Mouse (Mus musculus): ENCODE measurements around the gene Uba52. TPM values are rescaled to one million over a fixed set of nuclear protein-coding genes. Genes with fewer than 3 reads are reported as not detected.

The Uba52 gene
- polyA plus RNA-seq, 1 experiment = 611 TPM

- H3K27ac ChIP-seq (ENCODE audit: insufficient read depth, low read length) = no peak overlapping the region
- no peak overlapping the region for H3K4me3 ChIP-seq (ENCODE audit: extremely low read depth, insufficient read depth, insufficient read length)
- no peaks in the 10 kb centered on the region for H3K36me3 ChIP-seq (ENCODE audit: control insufficient read depth, insufficient read depth, low read length)
- peaks cover 13% of the 10 kb centered on the region; the same call in 1 of the 2 replicates for H3K4me1 ChIP-seq (ENCODE audit: control insufficient read depth, insufficient read depth, insufficient read length)
- no peak for DNase-seq (ENCODE audit: low read depth in 1 of 2, low spot score in 2 of 2)
- H3K27me3 ChIP-seq (ENCODE audit: control insufficient read depth, insufficient read depth, low read length) = no peaks in the 10 kb centered on the region
- TF ChIP-seq CTCF (IDR thresholded peaks at IDR 0.05; ENCODE audit: extremely low read depth, insufficient read depth, insufficient read length, insufficient replicate concordance) (no peak), POLR2A (IDR thresholded peaks at IDR 0.05; ENCODE audit: low read depth, low read length) (no peak)
- 55% methylated on average over 5 of the region's 5 CpGs for WGBS
Observed at GRCm38 (mm10) chr8:70541081-70541480, 30.5 kb upstream of the Uba52 start.

GRCm38 (mm10) chr8:70540507-70541071, 30.0 kb upstream of the Uba52 start:
- peak overlapping the region; percentile 90 for H3K4me3 ChIP-seq (ENCODE audit: extremely low read depth, insufficient read depth, insufficient read length)
- H3K36me3 ChIP-seq (ENCODE audit: control insufficient read depth, insufficient read depth, low read length) = no peaks in the 10 kb centered on the region
- peaks cover 13% of the 10 kb centered on the region; the same call in 1 of the 2 replicates for H3K4me1 ChIP-seq (ENCODE audit: control insufficient read depth, insufficient read depth, insufficient read length)
- WGBS = 18% methylated on average over 7 of the region's 7 CpGs
- H3K27ac ChIP-seq (ENCODE audit: insufficient read depth, low read length) = no peak overlapping the region
- no peak for DNase-seq (ENCODE audit: low read depth in 1 of 2, low spot score in 2 of 2)
- H3K27me3 ChIP-seq (ENCODE audit: control insufficient read depth, insufficient read depth, low read length) = no peaks in the 10 kb centered on the region
- TF ChIP-seq CTCF (IDR thresholded peaks at IDR 0.05; ENCODE audit: extremely low read depth, insufficient read depth, insufficient read length, insufficient replicate concordance) (no peak), POLR2A (IDR thresholded peaks at IDR 0.05; ENCODE audit: low read depth, low read length) (no peak)

- H3K27me3 ChIP-seq (ENCODE audit: control insufficient read depth, insufficient read depth, low read length) = no peaks in the 10 kb centered on the region
- no peak for TF ChIP-seq CTCF (IDR thresholded peaks at IDR 0.05; ENCODE audit: extremely low read depth, insufficient read depth, insufficient read length, insufficient replicate concordance)
- TF ChIP-seq POLR2A (IDR thresholded peaks at IDR 0.05; ENCODE audit: low read depth, low read length) = no peak
- peaks cover 13% of the 10 kb centered on the region; the same call in 1 of the 2 replicates for H3K4me1 ChIP-seq (ENCODE audit: control insufficient read depth, insufficient read depth, insufficient read length)
- H3K27ac ChIP-seq (ENCODE audit: insufficient read depth, low read length) = peak overlapping the region; percentile 85
- H3K36me3 ChIP-seq (ENCODE audit: control insufficient read depth, insufficient read depth, low read length) = no peaks in the 10 kb centered on the region; the same call in 1 of the 2 replicates
- H3K4me3 ChIP-seq (ENCODE audit: extremely low read depth, insufficient read depth, insufficient read length) = peak overlapping the region; percentile 90
- DNase-seq (ENCODE audit: low read depth in 1 of 2, low spot score in 2 of 2) = no peak
- 2% methylated on average over 4 of the region's 4 CpGs for WGBS
Observed at GRCm38 (mm10) chr8:70540013-70540506, 29.5 kb upstream of the Uba52 start.

- peaks cover 5% of the 10 kb centered on the region for H3K36me3 ChIP-seq (ENCODE audit: control insufficient read depth, insufficient read depth, low read length)
- DNase-seq (ENCODE audit: low read depth in 1 of 2, low spot score in 2 of 2) = peak; percentile 97 to 99
- H3K4me1 ChIP-seq (ENCODE audit: control insufficient read depth, insufficient read depth, insufficient read length) = peaks cover 13% of the 10 kb centered on the region; the same call in 1 of the 2 replicates
- H3K4me3 ChIP-seq (ENCODE audit: extremely low read depth, insufficient read depth, insufficient read length) = peak within 1 kb of the TSS; percentile 90
- no peaks in the 10 kb centered on the region for H3K27me3 ChIP-seq (ENCODE audit: control insufficient read depth, insufficient read depth, low read length)
- H3K27ac ChIP-seq (ENCODE audit: insufficient read depth, low read length) = peak within 1 kb of the TSS; percentile 91
- under 1% methylated on average over 58 of the region's 58 CpGs for WGBS
- no peak for TF ChIP-seq CTCF (IDR thresholded peaks at IDR 0.05; ENCODE audit: extremely low read depth, insufficient read depth, insufficient read length, insufficient replicate concordance)
- TF ChIP-seq POLR2A (IDR thresholded peaks at IDR 0.05; ENCODE audit: low read depth, low read length) = peak; percentile 75
Observed at GRCm38 (mm10) chr8:70539077-70539813, 28.6 kb upstream of the Uba52 start, which contains the start of gene Ell. Gene Ell, plus strand, starts transcription at chr8:70539457.

GRCm38 (mm10) chr8:70538633-70539076, 28.1 kb upstream of the Uba52 start:
- H3K4me1 ChIP-seq (ENCODE audit: control insufficient read depth, insufficient read depth, insufficient read length) = peaks cover 13% of the 10 kb centered on the region; the same call in 1 of the 2 replicates
- TF ChIP-seq CTCF (IDR thresholded peaks at IDR 0.05; ENCODE audit: extremely low read depth, insufficient read depth, insufficient read length, insufficient replicate concordance) (no peak), POLR2A (IDR thresholded peaks at IDR 0.05; ENCODE audit: low read depth, low read length) (no peak)
- 1% methylated on average over 32 of the region's 32 CpGs for WGBS
- H3K36me3 ChIP-seq (ENCODE audit: control insufficient read depth, insufficient read depth, low read length) = peaks cover 10% of the 10 kb centered on the region
- H3K27ac ChIP-seq (ENCODE audit: insufficient read depth, low read length) = peak overlapping the region; percentile 91
- no peaks in the 10 kb centered on the region for H3K27me3 ChIP-seq (ENCODE audit: control insufficient read depth, insufficient read depth, low read length)
- H3K4me3 ChIP-seq (ENCODE audit: extremely low read depth, insufficient read depth, insufficient read length) = peak overlapping the region; percentile 90
- DNase-seq (ENCODE audit: low read depth in 1 of 2, low spot score in 2 of 2) = peak; percentile 96 to 99

- TF ChIP-seq CTCF (IDR thresholded peaks at IDR 0.05; ENCODE audit: extremely low read depth, insufficient read depth, insufficient read length, insufficient replicate concordance) = no peak
- no peak for TF ChIP-seq POLR2A (IDR thresholded peaks at IDR 0.05; ENCODE audit: low read depth, low read length)
- Histone ChIP-seq H3K27me3 (ENCODE audit: control insufficient read depth, insufficient read depth, low read length) (no peaks in the 10 kb centered on the region), H3K36me3 (ENCODE audit: control insufficient read depth, insufficient read depth, low read length) (peaks cover 10% of the 10 kb centered on the region), H3K27ac (ENCODE audit: insufficient read depth, low read length) (peak overlapping the region; percentile 74), H3K4me3 (ENCODE audit: extremely low read depth, insufficient read depth, insufficient read length) (peak overlapping the region; percentile 67), H3K4me1 (ENCODE audit: control insufficient read depth, insufficient read depth, insufficient read length) (peaks cover 13% of the 10 kb centered on the region; the same call in 1 of the 2 replicates)
- 21% methylated on average over 24 of the region's 24 CpGs for WGBS
- peak in 1 of 2 experiments; percentile 53 for DNase-seq (ENCODE audit: low read depth in 1 of 2, low spot score in 2 of 2)
Observed at GRCm38 (mm10) chr8:70538024-70538579, 27.5 kb upstream of the Uba52 start.
